Mouse (Mus musculus): ENCODE measurements around the gene Zbtb20. TPM values are rescaled to one million over a fixed set of nuclear protein-coding genes. Genes with fewer than 3 reads are reported as not detected.

The Zbtb20 gene
- polyA plus RNA-seq, 1 experiment, result 14.7 TPM

GRCm38 (mm10) chr16:43396849-43397628 is 521.4 kb downstream of the Zbtb20 start:
- Histone ChIP-seq H3K4me1 (ENCODE audit: control insufficient read depth, insufficient read depth, low read length) (peaks cover 6% of the 10 kb centered on the region; the same call in 1 of the 2 replicates), H3K4me3 (ENCODE audit: insufficient read depth, low read length) (no peak overlapping the region), H3K27ac (ENCODE audit: insufficient read depth, low read depth, low read length) (no peak overlapping the region)
- TF ChIP-seq POLR2A (IDR thresholded peaks at IDR 0.05; ENCODE audit: borderline replicate concordance, low read depth, low read length), result no peak
- TF ChIP-seq CTCF (IDR thresholded peaks at IDR 0.05; ENCODE audit: low read depth, low read length), result no peak

GRCm38 (mm10) chr16:43397629-43398323 is 522.1 kb downstream of the Zbtb20 start:
- Histone ChIP-seq H3K27ac (ENCODE audit: insufficient read depth, low read depth, low read length) (no peak overlapping the region), H3K4me1 (ENCODE audit: control insufficient read depth, insufficient read depth, low read length) (peaks cover 8% of the 10 kb centered on the region), H3K4me3 (ENCODE audit: insufficient read depth, low read length) (no peak overlapping the region)
- TF ChIP-seq POLR2A (IDR thresholded peaks at IDR 0.05; ENCODE audit: borderline replicate concordance, low read depth, low read length), result no peak
- TF ChIP-seq CTCF (IDR thresholded peaks at IDR 0.05; ENCODE audit: low read depth, low read length), result no peak

GRCm38 (mm10) chr16:43399428-43399827 is 523.7 kb downstream of the Zbtb20 start:
- Histone ChIP-seq H3K4me1 (ENCODE audit: control insufficient read depth, insufficient read depth, low read length) (peaks cover 8% of the 10 kb centered on the region), H3K4me3 (ENCODE audit: insufficient read depth, low read length) (no peak overlapping the region), H3K27ac (ENCODE audit: insufficient read depth, low read depth, low read length) (no peak overlapping the region)
- TF ChIP-seq CTCF (IDR thresholded peaks at IDR 0.05; ENCODE audit: low read depth, low read length) (no peak), POLR2A (IDR thresholded peaks at IDR 0.05; ENCODE audit: borderline replicate concordance, low read depth, low read length) (no peak)

- peaks cover 8% of the 10 kb centered on the region for H3K4me1 ChIP-seq (ENCODE audit: control insufficient read depth, insufficient read depth, low read length)
- no peak overlapping the region for H3K4me3 ChIP-seq (ENCODE audit: insufficient read depth, low read length)
- H3K27ac ChIP-seq (ENCODE audit: insufficient read depth, low read depth, low read length), result no peak overlapping the region
- no peak for TF ChIP-seq POLR2A (IDR thresholded peaks at IDR 0.05; ENCODE audit: borderline replicate concordance, low read depth, low read length)
- no peak for TF ChIP-seq CTCF (IDR thresholded peaks at IDR 0.05; ENCODE audit: low read depth, low read length)
Measured at GRCm38 (mm10) chr16:43400046-43400445, 524.4 kb downstream of the Zbtb20 start.

- Histone ChIP-seq H3K4me1 (ENCODE audit: control insufficient read depth, insufficient read depth, low read length) (peaks cover 8% of the 10 kb centered on the region), H3K27ac (ENCODE audit: insufficient read depth, low read depth, low read length) (no peak overlapping the region), H3K4me3 (ENCODE audit: insufficient read depth, low read length) (no peak overlapping the region)
- TF ChIP-seq POLR2A (IDR thresholded peaks at IDR 0.05; ENCODE audit: borderline replicate concordance, low read depth, low read length) (no peak), CTCF (IDR thresholded peaks at IDR 0.05; ENCODE audit: low read depth, low read length) (no peak)
Measured at GRCm38 (mm10) chr16:43400949-43401348, 525.3 kb downstream of the Zbtb20 start.

- Histone ChIP-seq H3K4me3 (ENCODE audit: insufficient read depth, low read length) (no peak overlapping the region), H3K27ac (ENCODE audit: insufficient read depth, low read depth, low read length) (no peak overlapping the region), H3K4me1 (ENCODE audit: control insufficient read depth, insufficient read depth, low read length) (peaks cover 8% of the 10 kb centered on the region)
- TF ChIP-seq CTCF (IDR thresholded peaks at IDR 0.05; ENCODE audit: low read depth, low read length) (no peak), POLR2A (IDR thresholded peaks at IDR 0.05; ENCODE audit: borderline replicate concordance, low read depth, low read length) (no peak)
Measured at GRCm38 (mm10) chr16:43402888-43403287, 527.2 kb downstream of the Zbtb20 start.

GRCm38 (mm10) chr16:43405089-43405488 is 529.4 kb downstream of the Zbtb20 start:
- TF ChIP-seq CTCF (IDR thresholded peaks at IDR 0.05; ENCODE audit: low read depth, low read length) (no peak), POLR2A (IDR thresholded peaks at IDR 0.05; ENCODE audit: borderline replicate concordance, low read depth, low read length) (no peak)
- no peak overlapping the region for H3K4me3 ChIP-seq (ENCODE audit: insufficient read depth, low read length)
- peaks cover 10% of the 10 kb centered on the region for H3K4me1 ChIP-seq (ENCODE audit: control insufficient read depth, insufficient read depth, low read length)
- H3K27ac ChIP-seq (ENCODE audit: insufficient read depth, low read depth, low read length), result no peak overlapping the region

GRCm38 (mm10) chr16:43407594-43408142 is 532.0 kb downstream of the Zbtb20 start:
- Histone ChIP-seq H3K4me1 (ENCODE audit: control insufficient read depth, insufficient read depth, low read length) (peaks cover 8% of the 10 kb centered on the region), H3K27ac (ENCODE audit: insufficient read depth, low read depth, low read length) (no peak overlapping the region), H3K4me3 (ENCODE audit: insufficient read depth, low read length) (no peak overlapping the region)
- TF ChIP-seq CTCF (IDR thresholded peaks at IDR 0.05; ENCODE audit: low read depth, low read length) (no peak), POLR2A (IDR thresholded peaks at IDR 0.05; ENCODE audit: borderline replicate concordance, low read depth, low read length) (no peak)

GRCm38 (mm10) chr16:43408622-43409021 is 532.9 kb downstream of the Zbtb20 start:
- Histone ChIP-seq H3K27ac (ENCODE audit: insufficient read depth, low read depth, low read length) (no peak overlapping the region), H3K4me3 (ENCODE audit: insufficient read depth, low read length) (no peak overlapping the region), H3K4me1 (ENCODE audit: control insufficient read depth, insufficient read depth, low read length) (peaks cover 8% of the 10 kb centered on the region)
- TF ChIP-seq POLR2A (IDR thresholded peaks at IDR 0.05; ENCODE audit: borderline replicate concordance, low read depth, low read length) (no peak), CTCF (IDR thresholded peaks at IDR 0.05; ENCODE audit: low read depth, low read length) (no peak)

Measured in bone marrow macrophage, adult 2 months (primary cell).